Mouse (Mus musculus) megakaryocyte, embryonic 14.5 days (primary cell): Measurements from ENCODE around the gene Fam204a.

Experiments
- FLI1 ChIP-seq: IDR thresholded peaks from 2 replicates; pipeline ENCODE4 v1.6.1; 2012; ENCODE audit warnings: low read length, inconsistent platforms, mixed read lengths
- GATA1 ChIP-seq: IDR thresholded peaks from 3 replicates; pipeline ENCODE4 v1.6.1; 2012; ENCODE audit warnings: mixed read lengths, low read length, inconsistent platforms, borderline replicate concordance

DNA sequence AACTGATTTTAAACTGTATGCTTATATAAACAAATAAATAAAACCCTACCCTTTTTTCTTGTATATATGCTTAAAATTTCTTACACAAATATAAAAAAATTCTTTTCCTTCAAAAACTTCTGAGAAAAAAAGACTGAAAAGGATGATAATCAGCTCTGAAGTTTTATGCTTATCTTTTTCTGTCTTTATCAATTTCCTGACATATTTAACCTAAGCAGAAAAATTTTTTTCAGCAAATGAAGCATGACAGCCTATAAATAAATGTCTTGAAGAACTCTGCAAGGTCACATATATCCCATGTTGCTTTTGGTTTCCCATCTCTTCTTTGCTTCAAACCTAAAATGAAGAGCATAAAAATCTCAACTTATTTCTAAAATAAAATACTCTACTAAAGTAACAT, 27.3 kb downstream of the Fam204a start:
- TF ChIP-seq GATA1 = no peak
- no peak for TF ChIP-seq FLI1
